Mouse (Mus musculus) kidney, embryonic 16.5 days (tissue): ENCODE results near the gene Cabp1. TPM values are rescaled to one million over a fixed set of nuclear protein-coding genes. Genes with fewer than 3 reads are reported as not detected.

Experiments used
- ATAC-seq: fragments of 200-750 bp; cut with Nextera tagmentation; 2 replicates; pipeline ENCODE4 v1.8.0; 2017; ENCODE audit warnings: moderate TSS enrichment; ENCODE audit not compliant: low FRiP score, low TSS enrichment
- H3K27ac ChIP-seq: fragments of 300-500 bp; sonication (generic); 2 replicates; pipeline ENCODE4 v1.5.1; 2014; ENCODE audit warnings: low read length
- H3K27me3 ChIP-seq: fragments of 300-500 bp; sonication (generic); 2 replicates; pipeline ENCODE4 v1.6.1; 2014; ENCODE audit warnings: low read length, control low read depth, mixed read lengths; ENCODE audit not compliant: insufficient read depth
- H3K36me3 ChIP-seq: fragments of 300-500 bp; sonication (generic); 2 replicates; pipeline ENCODE4 v1.6.1; 2014; ENCODE audit warnings: low read length, control low read depth, mixed read lengths; ENCODE audit not compliant: insufficient read depth
- H3K4me1 ChIP-seq: fragments of 300-500 bp; sonication (generic); 2 replicates; pipeline ENCODE4 v1.6.1; 2014; ENCODE audit warnings: low read length, control low read depth, mixed read lengths; ENCODE audit not compliant: insufficient read depth
- H3K4me2 ChIP-seq: fragments of 300-500 bp; sonication (generic); replicated peaks from 2 replicates; pipeline ENCODE4 v1.6.1; 2014; ENCODE audit warnings: low read depth, low read length
- H3K4me3 ChIP-seq: fragments of 300-500 bp; sonication (generic); 2 replicates; pipeline ENCODE4 v1.5.1; 2014; ENCODE audit warnings: mild to moderate bottlenecking, low read length
- H3K9ac ChIP-seq: fragments of 300-500 bp; sonication (generic); replicated peaks from 2 replicates; pipeline ENCODE4 v1.6.1; 2014; ENCODE audit warnings: low read length
- H3K9me3 ChIP-seq: fragments of 300-500 bp; sonication (generic); 2 replicates; pipeline ENCODE4 v1.6.1; 2016; ENCODE audit warnings: low read length, control low read depth
- WGBS: fragments of 180-500 bp; shearing (Covaris S2); extraction: QIAGEN DNeasy Blood & Tissue Kit; methylation state at CpG from one replicate; pipeline ENCODE4 v1.1.7; 2014; 5-methylcytosine and 5-hydroxymethylcytosine counted together
- polyA plus RNA-seq: library from polyadenylated mRNA; unstranded; fragments of >200 nt; fragmentation: Nextera tagmentation; extraction: Ambion mirVana; gene quantifications from 2 replicates; pipeline ENCODE4 v1.2.1, GENCODE M21; 2015

Cabp1 gene
- polyA plus RNA-seq, 1 experiment from 2014 or later, result 1.3 TPM

DNA sequence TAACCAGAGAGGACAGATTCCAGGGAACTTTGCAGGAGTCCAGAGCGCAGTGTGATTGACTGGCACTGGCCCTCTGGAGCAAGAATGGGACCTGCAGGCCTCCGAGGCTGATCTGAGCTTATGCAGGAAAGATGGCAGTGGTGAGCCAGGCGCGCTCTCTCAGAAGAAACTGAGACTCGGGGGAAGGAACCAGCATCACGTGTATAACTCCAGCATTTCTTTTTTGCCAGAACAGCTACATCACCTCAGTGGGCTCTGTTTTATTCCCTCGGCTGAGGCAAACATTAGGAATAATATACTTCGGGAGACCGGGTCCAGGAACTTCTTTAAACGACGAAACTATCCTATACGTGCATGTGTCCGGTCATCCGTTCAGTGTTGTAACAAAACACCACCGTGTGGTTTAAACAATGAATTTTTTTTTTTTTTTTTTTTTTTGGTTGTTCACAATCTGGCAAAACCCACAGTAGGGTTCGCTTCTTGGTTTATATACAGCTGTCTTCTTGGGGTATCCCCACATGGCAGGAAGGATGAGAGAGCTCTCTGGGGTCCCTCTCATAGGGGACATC, 37.5 kb upstream of the Cabp1 start:
- ATAC-seq, result no peak
- Histone ChIP-seq H3K27ac (no peak overlapping the region), H3K9me3 (no peaks in the 10 kb centered on the region), H3K4me2 (peak overlapping the region; percentile 24), H3K9ac (no peak overlapping the region), H3K4me3 (no peak overlapping the region), H3K27me3 (peaks cover 11% of the 10 kb centered on the region), H3K4me1 (peaks cover 14% of the 10 kb centered on the region), H3K36me3 (no peaks in the 10 kb centered on the region)
- 19% methylated on average over 16 of the region's 16 CpGs for WGBS

DNA sequence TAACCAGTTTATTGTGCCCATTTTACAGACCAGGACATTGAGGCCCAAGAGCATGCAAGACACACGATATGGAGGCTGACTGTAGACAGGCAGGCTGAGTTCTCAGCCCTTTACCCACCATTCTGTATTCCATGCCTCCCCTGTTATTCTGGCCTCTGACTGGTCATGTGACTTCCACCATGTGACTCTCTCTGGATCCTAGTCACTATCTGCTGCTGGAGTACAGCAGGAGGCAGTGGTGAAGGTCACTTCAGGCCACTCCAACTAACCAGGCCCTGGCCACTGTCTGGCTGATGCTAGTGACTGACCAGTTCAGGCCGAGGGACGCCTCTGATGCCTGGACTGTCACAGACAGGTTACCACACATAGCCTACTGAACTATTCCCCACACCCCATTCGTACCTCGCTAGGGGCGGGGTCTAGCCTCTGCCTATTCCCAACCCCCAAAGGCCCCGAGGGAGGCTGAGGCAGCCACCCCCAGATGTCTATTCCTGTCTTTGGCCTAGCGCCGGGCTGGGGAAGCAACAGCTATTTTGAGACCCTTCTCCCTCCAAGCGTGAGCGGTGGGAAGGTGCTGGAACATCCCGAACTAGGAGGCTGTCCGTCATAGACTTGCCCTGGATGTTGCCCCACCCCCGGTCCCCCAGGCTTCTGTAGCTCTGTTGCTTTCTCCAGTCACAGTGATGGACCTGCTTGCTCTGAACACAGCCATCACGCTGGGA, 36.8 kb upstream of the Cabp1 start:
- Histone ChIP-seq H3K27ac (no peak overlapping the region), H3K27me3 (peaks cover 11% of the 10 kb centered on the region), H3K9ac (no peak overlapping the region), H3K4me3 (no peak overlapping the region), H3K36me3 (no peaks in the 10 kb centered on the region), H3K4me2 (peak overlapping the region; percentile 24; the same call in 1 of the 2 replicates), H3K9me3 (no peaks in the 10 kb centered on the region), H3K4me1 (peaks cover 14% of the 10 kb centered on the region)
- WGBS, result 54% methylated on average over 15 of the region's 15 CpGs
- no peak; the same call in 1 of the 2 replicates for ATAC-seq

DNA sequence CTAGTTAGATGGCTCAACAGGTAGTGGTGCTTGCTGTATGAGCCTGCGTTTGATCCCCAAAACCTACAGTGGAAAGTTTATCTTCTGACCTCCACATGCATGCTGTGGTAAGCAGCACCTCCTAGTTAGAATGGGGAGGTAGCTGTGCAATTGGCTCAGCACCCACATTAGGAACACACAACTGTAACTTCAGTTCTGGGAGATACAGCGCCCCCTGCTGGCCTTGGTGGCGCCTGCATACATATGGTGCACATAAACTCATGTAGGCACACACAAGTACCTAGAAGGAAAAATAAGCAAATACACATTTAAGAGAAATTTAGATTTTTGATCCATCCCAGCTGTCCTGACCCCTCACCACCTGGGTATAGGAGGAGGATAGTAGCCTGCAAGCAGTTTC, 28.3 kb upstream of the Cabp1 start:
- H3K27ac ChIP-seq, result no peak overlapping the region
- no peak for ATAC-seq
- H3K36me3 ChIP-seq, result no peaks in the 10 kb centered on the region
- H3K9me3 ChIP-seq, result 0 out of 2 replicates have a peak, but pooled peaks cover 9% of the 10 kb centered on the region
- no peaks in the 10 kb centered on the region for H3K27me3 ChIP-seq
- peaks cover 6% of the 10 kb centered on the region; the same call in 1 of the 2 replicates for H3K4me1 ChIP-seq
- H3K4me3 ChIP-seq, result no peak overlapping the region
- no peak overlapping the region for H3K4me2 ChIP-seq
- 74% methylated on average over 3 of the region's 3 CpGs for WGBS
- no peak overlapping the region for H3K9ac ChIP-seq

GRCm38 (mm10) chr5:115220931-115221640, 26.9 kb upstream of the Cabp1 start:
- Histone ChIP-seq H3K4me1 (peaks cover 6% of the 10 kb centered on the region; the same call in 1 of the 2 replicates), H3K27ac (no peak overlapping the region), H3K9ac (no peak overlapping the region), H3K27me3 (no peaks in the 10 kb centered on the region), H3K36me3 (no peaks in the 10 kb centered on the region), H3K4me3 (no peak overlapping the region), H3K9me3 (0 out of 2 replicates have a peak, but pooled peaks cover 9% of the 10 kb centered on the region), H3K4me2 (no peak overlapping the region)
- ATAC-seq, result peak; percentile 61; the same call in 1 of the 2 replicates
- WGBS, result 28% methylated on average over 13 of the region's 13 CpGs

GRCm38 (mm10) chr5:115217998-115218397, 23.8 kb upstream of the Cabp1 start:
- Histone ChIP-seq H3K9me3 (0 out of 2 replicates have a peak, but pooled peaks cover 9% of the 10 kb centered on the region), H3K4me3 (no peak overlapping the region), H3K27me3 (peaks cover 5% of the 10 kb centered on the region; the same call in 1 of the 2 replicates), H3K27ac (no peak overlapping the region), H3K9ac (no peak overlapping the region), H3K36me3 (no peaks in the 10 kb centered on the region), H3K4me1 (peaks cover 17% of the 10 kb centered on the region), H3K4me2 (no peak overlapping the region)
- WGBS, result 67% methylated on average over 12 of the region's 12 CpGs
- ATAC-seq, result no peak

DNA sequence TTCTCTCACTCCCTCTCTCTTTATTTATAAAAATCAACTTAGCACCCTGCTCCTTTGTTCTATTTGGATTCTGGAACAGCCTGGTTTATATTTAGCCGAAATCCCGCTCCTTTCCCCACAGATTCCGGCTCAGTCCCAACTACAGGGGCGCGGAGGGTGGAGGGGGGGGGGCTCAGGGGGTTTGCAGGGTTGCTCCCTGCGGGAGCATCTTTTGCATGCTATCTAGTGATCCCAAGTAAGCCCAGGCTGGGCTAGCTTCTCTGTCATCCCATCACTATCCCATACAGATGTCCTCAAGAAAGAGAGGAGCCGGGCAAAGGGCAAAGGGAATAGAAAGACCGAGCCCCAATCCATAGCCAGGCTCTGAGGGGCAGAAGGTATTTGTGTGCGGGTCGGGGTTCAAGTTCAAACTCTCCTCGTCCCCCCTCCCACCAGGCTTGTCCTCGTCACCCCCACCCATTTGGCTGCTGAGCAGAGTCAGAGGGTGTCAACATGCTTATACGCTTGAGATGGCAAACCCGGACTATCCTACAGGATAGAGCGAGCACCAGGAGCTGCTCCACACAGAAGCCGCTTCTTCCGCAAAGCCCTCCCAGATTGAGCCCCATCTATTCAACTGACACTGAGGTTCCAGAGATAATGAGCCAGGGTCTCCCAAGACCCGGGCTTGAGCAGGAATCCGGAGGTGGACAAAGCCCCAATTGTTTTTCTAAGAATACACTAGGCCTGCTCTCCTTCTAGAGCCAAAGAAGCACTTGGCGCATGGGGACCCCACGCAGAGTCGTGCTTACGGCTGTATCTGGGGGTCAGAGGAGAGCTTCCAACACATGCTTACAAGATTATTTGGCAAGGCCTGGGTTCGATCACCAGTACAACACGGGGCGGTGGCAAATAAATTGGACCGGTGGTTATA, 21.3 kb upstream of the Cabp1 start:
- peak overlapping the region; percentile 67 for H3K4me2 ChIP-seq
- 0 out of 2 replicates have a peak, but pooled peaks cover 4% of the 10 kb centered on the region for H3K9me3 ChIP-seq
- H3K27ac ChIP-seq, result no peak overlapping the region
- H3K4me3 ChIP-seq, result peak overlapping the region; percentile 49
- peak; percentile 24; the same call in 1 of the 2 replicates for ATAC-seq
- 31% methylated on average over 27 of the region's 27 CpGs for WGBS
- H3K36me3 ChIP-seq, result no peaks in the 10 kb centered on the region
- peaks cover 5% of the 10 kb centered on the region; the same call in 1 of the 2 replicates for H3K27me3 ChIP-seq
- peaks cover 12% of the 10 kb centered on the region for H3K4me1 ChIP-seq
- peak overlapping the region; percentile 62 for H3K9ac ChIP-seq

DNA sequence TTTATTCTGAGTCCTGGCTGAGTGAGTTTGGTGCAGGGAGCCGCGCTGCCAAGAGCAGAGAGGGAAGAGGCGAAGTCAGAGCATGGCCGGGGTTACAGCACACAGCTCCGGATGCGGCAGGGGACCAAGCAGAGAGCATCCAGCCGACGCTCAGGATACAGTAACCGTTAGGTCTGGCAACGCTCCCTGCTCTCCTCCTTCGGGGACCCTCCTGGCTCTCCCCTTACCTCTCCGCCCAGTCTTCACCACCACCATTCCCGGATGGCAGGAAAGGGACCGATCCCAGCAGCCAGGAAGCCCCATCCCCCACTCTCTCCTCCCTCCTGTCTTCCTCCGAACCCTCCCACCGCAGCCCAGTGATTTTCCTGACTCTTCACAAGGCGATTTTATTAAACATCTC, 20.7 kb upstream of the Cabp1 start:
- Histone ChIP-seq H3K4me3 (peak overlapping the region; percentile 49), H3K9me3 (0 out of 2 replicates have a peak, but pooled peaks cover 4% of the 10 kb centered on the region), H3K27ac (no peak overlapping the region), H3K27me3 (peaks cover 5% of the 10 kb centered on the region; the same call in 1 of the 2 replicates), H3K4me2 (peak overlapping the region; percentile 67), H3K4me1 (peaks cover 12% of the 10 kb centered on the region), H3K36me3 (no peaks in the 10 kb centered on the region), H3K9ac (peak overlapping the region; percentile 62)
- peak; percentile 64; the same call in 1 of the 2 replicates for ATAC-seq
- under 1% methylated on average over 17 of the region's 17 CpGs for WGBS

DNA sequence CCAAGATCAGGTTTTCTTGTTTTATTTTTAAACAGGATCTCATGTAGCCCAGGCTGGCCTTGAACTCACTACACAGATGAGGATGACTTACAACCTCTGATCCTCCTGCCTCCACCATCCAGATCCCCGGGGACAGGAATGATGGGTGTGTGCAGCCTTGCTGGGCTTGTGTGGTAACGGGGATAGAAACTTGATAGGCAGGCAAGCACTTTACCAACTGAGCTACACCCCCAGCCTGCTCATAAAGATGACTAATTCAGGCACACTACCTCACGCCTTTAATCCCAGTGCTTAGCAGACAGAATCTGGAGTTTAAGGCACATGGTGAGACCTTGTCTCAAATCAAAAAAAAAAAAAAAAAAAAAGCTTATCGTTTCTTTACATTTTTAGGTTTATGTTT, 18.7 kb upstream of the Cabp1 start:
- Histone ChIP-seq H3K36me3 (no peaks in the 10 kb centered on the region), H3K9ac (no peak overlapping the region), H3K27ac (no peak overlapping the region), H3K4me1 (peaks cover 12% of the 10 kb centered on the region), H3K4me3 (no peak overlapping the region), H3K9me3 (no peaks in the 10 kb centered on the region), H3K4me2 (no peak overlapping the region), H3K27me3 (peaks cover 5% of the 10 kb centered on the region; the same call in 1 of the 2 replicates)
- WGBS, result 36% methylated on average over 4 of the region's 4 CpGs
- no peak for ATAC-seq

DNA sequence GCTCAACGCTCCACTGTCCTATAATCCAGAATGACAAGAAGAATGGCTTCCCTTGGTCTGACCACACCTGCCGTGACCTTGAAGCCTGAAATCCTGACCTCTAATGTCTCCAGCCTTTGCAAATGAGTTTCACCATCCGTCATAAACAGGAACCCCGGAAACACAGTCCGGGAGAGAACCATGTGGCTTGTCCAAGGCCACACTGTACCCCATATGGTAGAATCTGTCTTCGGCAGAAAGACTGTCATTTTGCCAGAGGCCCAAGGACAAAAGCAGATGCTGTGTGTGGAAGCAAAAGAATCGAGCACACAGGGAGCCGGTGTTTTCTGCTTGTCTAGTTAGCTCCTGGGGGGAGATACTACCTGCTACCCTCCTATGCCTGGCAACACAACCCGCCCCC, 18.3 kb upstream of the Cabp1 start:
- no peak for ATAC-seq
- Histone ChIP-seq H3K4me1 (peaks cover 12% of the 10 kb centered on the region), H3K36me3 (no peaks in the 10 kb centered on the region), H3K9ac (no peak overlapping the region), H3K27ac (no peak overlapping the region), H3K4me3 (no peak overlapping the region), H3K4me2 (no peak overlapping the region), H3K27me3 (peaks cover 5% of the 10 kb centered on the region; the same call in 1 of the 2 replicates), H3K9me3 (no peaks in the 10 kb centered on the region)
- WGBS, result 79% methylated on average over 9 of the region's 9 CpGs
